Mouse (Mus musculus): ENCODE data around the gene Ski.
A peak's percentile ranks its signal among the peaks of the same experiment; 100 is the strongest.

Ski gene

GRCm38 (mm10) chr4:155234371-155235310 lies 12.2 kb upstream of the Ski start:
- DNase-seq (ENCODE audit: low read depth, low spot score): no peak

GRCm38 (mm10) chr4:155233878-155234277 lies 11.5 kb upstream of the Ski start:
- DNase-seq (ENCODE audit: low read depth, low spot score): no peak

GRCm38 (mm10) chr4:155228461-155228860 lies 6.1 kb upstream of the Ski start:
- no peak for DNase-seq (ENCODE audit: low read depth, low spot score)

GRCm38 (mm10) chr4:155227986-155228385 lies 5.6 kb upstream of the Ski start:
- DNase-seq (ENCODE audit: low read depth, low spot score): no peak

GRCm38 (mm10) chr4:155225918-155226317 lies 3.5 kb upstream of the Ski start:
- DNase-seq (ENCODE audit: low read depth, low spot score): no peak

- no peak for DNase-seq (ENCODE audit: low read depth, low spot score)
These were observed 1.5 kb upstream of the Ski start for GRCm38 (mm10) chr4:155223594-155224528.

- DNase-seq (ENCODE audit: low read depth, low spot score): peak; percentile 98
These were observed 625 bp upstream of the Ski start for GRCm38 (mm10) chr4:155222841-155223593.

- peak; percentile 75 for DNase-seq (ENCODE audit: low read depth, low spot score)
These were observed 517 bp downstream of the Ski start for GRCm38 (mm10) chr4:155221599-155222551.

- DNase-seq (ENCODE audit: low read depth, low spot score): no peak
These were observed 1.3 kb downstream of the Ski start for GRCm38 (mm10) chr4:155221106-155221505.

- peak; percentile 49 for DNase-seq (ENCODE audit: low read depth, low spot score)
These were observed 1.9 kb downstream of the Ski start for GRCm38 (mm10) chr4:155220213-155221100.

- DNase-seq (ENCODE audit: low read depth, low spot score): peak; percentile 44
These were observed 2.9 kb downstream of the Ski start for GRCm38 (mm10) chr4:155219271-155220212.

GRCm38 (mm10) chr4:155218104-155218732 lies 4.2 kb downstream of the Ski start:
- no peak for DNase-seq (ENCODE audit: low read depth, low spot score)

- peak; percentile 80 for DNase-seq (ENCODE audit: low read depth, low spot score)
These were observed 4.9 kb downstream of the Ski start for GRCm38 (mm10) chr4:155217241-155218103.

GRCm38 (mm10) chr4:155215773-155216630 lies 6.4 kb downstream of the Ski start:
- no peak for DNase-seq (ENCODE audit: low read depth, low spot score)

GRCm38 (mm10) chr4:155215203-155215602 lies 7.2 kb downstream of the Ski start:
- no peak for DNase-seq (ENCODE audit: low read depth, low spot score)

GRCm38 (mm10) chr4:155214793-155215192 lies 7.6 kb downstream of the Ski start:
- DNase-seq (ENCODE audit: low read depth, low spot score): no peak
